Mouse (Mus musculus) small intestine, adult 2 months (tissue): ENCODE results near the gene Rps16.

Experiments
- CTCF ChIP-seq: fragments of 200-500 bp; IDR thresholded peaks from 2 replicates; pipeline ENCODE4 v1.5.1; 2012; ENCODE audit warnings: low read depth, mild to moderate bottlenecking, control low read depth, inconsistent platforms, low read length, moderate library complexity, mixed read lengths; ENCODE audit not compliant: insufficient replicate concordance, insufficient read length; ENCODE audit errors: extremely low read depth
- POLR2A ChIP-seq: fragments of 200-500 bp; IDR thresholded peaks from 2 replicates; pipeline ENCODE4 v1.6.1; 2012; ENCODE audit warnings: low read depth, mild to moderate bottlenecking, control low read depth, inconsistent platforms, low read length, moderate library complexity

- no peak for TF ChIP-seq CTCF
- peak; percentile 18; the same call in 1 of the 2 replicates for TF ChIP-seq POLR2A
Observed at GRCm38 (mm10) chr7:28381017-28381790, 30.8 kb downstream of the Rps16 start.
